Mouse (Mus musculus): ENCODE data around the gene Tdrkh. TPM values are rescaled to one million over a fixed set of nuclear protein-coding genes. Genes with fewer than 3 reads are reported as not detected.
A peak's percentile ranks its signal among the peaks of the same experiment; 100 is the strongest.

Gene Tdrkh
- polyA plus RNA-seq, 1 experiment: 12.3 TPM

DNA sequence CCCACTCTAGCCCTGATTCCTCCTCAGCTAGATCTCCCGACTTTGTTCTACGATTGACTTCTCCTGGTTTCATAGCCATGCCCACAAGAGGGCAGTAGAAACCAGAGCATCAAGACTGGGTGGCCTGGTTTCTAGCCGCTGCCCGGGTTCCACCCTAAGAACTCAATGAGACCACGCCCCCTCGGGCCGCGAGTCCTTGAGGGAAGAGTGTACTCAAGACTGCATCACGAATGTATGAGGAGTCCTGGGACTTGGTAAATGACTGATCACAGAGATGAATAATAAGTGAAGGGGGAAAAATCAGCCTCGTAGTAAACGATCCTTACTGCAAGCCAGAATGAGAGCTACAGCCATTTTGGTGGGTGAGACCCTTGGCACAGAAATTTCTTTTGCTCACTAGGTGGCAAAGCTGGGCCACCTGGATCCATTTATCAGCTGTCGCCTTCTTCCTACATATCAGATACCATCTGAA lies 43.5 kb downstream of the Tdrkh start:
- no peak overlapping the region for H3K9ac ChIP-seq (ENCODE audit: low read depth, poor library complexity, severe bottlenecking)
- no peaks in the 10 kb centered on the region for H3K4me1 ChIP-seq (ENCODE audit: control insufficient read depth, insufficient read depth, low read length)

DNA sequence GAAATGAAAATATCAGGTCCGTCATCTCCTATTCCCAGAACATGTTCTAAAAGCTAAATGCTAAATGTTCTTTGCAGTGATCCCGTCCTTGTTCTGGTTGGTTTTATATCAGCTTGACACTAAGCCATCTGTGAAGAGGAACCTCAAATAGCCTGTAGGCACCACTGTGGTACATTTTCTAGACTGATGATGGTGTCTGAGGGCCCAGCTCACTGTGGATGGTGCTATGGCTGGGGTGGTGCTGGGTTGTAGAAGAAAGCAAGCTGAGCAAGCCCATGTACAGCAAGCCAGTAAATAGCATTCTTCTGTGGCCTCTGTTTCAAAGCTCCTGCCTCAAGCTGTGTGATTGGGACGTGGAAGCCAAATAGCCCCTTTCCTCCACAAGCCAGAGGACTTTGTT lies 44.0 kb downstream of the Tdrkh start:
- Histone ChIP-seq H3K9ac (ENCODE audit: low read depth, poor library complexity, severe bottlenecking) (no peak overlapping the region), H3K4me3 (ENCODE audit: low read depth, low read length) (no peak overlapping the region)
- TF ChIP-seq EP300 (IDR thresholded peaks at IDR 0.05; ENCODE audit: insufficient read depth, low read depth, low read length) (no peak), POLR2A (IDR thresholded peaks at IDR 0.05; ENCODE audit: insufficient read depth, low read length) (no peak), CTCF (IDR thresholded peaks at IDR 0.05; ENCODE audit: low read depth, low read length) (no peak)

More for the DNA sequence above, 43.5 kb downstream of the Tdrkh start:
- Histone ChIP-seq H3K9me3 (replicated peaks; ENCODE audit: control insufficient read depth, insufficient read depth, low read length, poor library complexity, severe bottlenecking) (no peaks in the 10 kb centered on the region; the same call in 1 of the 2 replicates), H3K27me3 (ENCODE audit: control insufficient read depth, insufficient read depth, low read length, poor library complexity, severe bottlenecking) (no peaks in the 10 kb centered on the region), H3K4me3 (ENCODE audit: low read depth, low read length) (no peak overlapping the region; the same call in 1 of the 2 replicates), H3K27ac (ENCODE audit: insufficient read depth, low read length) (no peak overlapping the region), H3K36me3 (ENCODE audit: control insufficient read depth, insufficient read depth, low read length, poor library complexity, severe bottlenecking) (no peaks in the 10 kb centered on the region)
- TF ChIP-seq EP300 (IDR thresholded peaks at IDR 0.05; ENCODE audit: insufficient read depth, low read depth, low read length): no peak
- no peak for TF ChIP-seq POLR2A (IDR thresholded peaks at IDR 0.05; ENCODE audit: insufficient read depth, low read length)
- peak; percentile 67 for TF ChIP-seq CTCF (IDR thresholded peaks at IDR 0.05; ENCODE audit: low read depth, low read length)

DNA sequence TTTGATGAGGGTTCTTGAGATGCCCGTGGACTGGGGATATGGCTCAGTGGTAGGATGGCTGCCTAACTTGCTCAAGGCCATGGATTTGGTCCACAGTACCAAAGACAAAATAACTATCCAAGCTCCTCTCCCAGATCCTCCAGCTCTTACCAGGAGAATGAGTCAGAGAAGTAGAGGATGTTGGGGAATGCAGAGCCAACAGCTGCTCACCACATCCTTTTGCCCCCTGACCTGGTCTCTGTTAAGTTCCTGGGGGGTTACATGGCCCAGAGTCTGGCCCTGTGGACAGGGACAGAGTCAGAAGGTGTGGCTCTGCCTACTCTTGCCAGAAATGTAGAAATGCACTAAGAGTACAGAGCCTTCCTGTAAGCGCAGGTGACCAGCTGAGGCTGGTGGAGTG lies 46.8 kb downstream of the Tdrkh start:
- TF ChIP-seq POLR2A (IDR thresholded peaks at IDR 0.05; ENCODE audit: insufficient read depth, low read length) (no peak), CTCF (IDR thresholded peaks at IDR 0.05; ENCODE audit: low read depth, low read length) (no peak), EP300 (IDR thresholded peaks at IDR 0.05; ENCODE audit: insufficient read depth, low read depth, low read length) (no peak)
- no peak overlapping the region for H3K4me3 ChIP-seq (ENCODE audit: low read depth, low read length)
- no peaks in the 10 kb centered on the region; the same call in 1 of the 2 replicates for H3K9me3 ChIP-seq (replicated peaks; ENCODE audit: control insufficient read depth, insufficient read depth, low read length, poor library complexity, severe bottlenecking)
- H3K36me3 ChIP-seq (ENCODE audit: control insufficient read depth, insufficient read depth, low read length, poor library complexity, severe bottlenecking): no peaks in the 10 kb centered on the region
- no peak overlapping the region for H3K27ac ChIP-seq (ENCODE audit: insufficient read depth, low read length)
- no peak overlapping the region for H3K9ac ChIP-seq (ENCODE audit: low read depth, poor library complexity, severe bottlenecking)
- H3K27me3 ChIP-seq (ENCODE audit: control insufficient read depth, insufficient read depth, low read length, poor library complexity, severe bottlenecking): no peaks in the 10 kb centered on the region
- H3K4me1 ChIP-seq (ENCODE audit: control insufficient read depth, insufficient read depth, low read length): no peaks in the 10 kb centered on the region

More for the DNA sequence above, 44.0 kb downstream of the Tdrkh start:
- Histone ChIP-seq H3K36me3 (ENCODE audit: control insufficient read depth, insufficient read depth, low read length, poor library complexity, severe bottlenecking) (no peaks in the 10 kb centered on the region), H3K27ac (ENCODE audit: insufficient read depth, low read length) (no peak overlapping the region), H3K27me3 (ENCODE audit: control insufficient read depth, insufficient read depth, low read length, poor library complexity, severe bottlenecking) (no peaks in the 10 kb centered on the region), H3K4me1 (ENCODE audit: control insufficient read depth, insufficient read depth, low read length) (no peaks in the 10 kb centered on the region), H3K9me3 (replicated peaks; ENCODE audit: control insufficient read depth, insufficient read depth, low read length, poor library complexity, severe bottlenecking) (no peaks in the 10 kb centered on the region; the same call in 1 of the 2 replicates)

DNA sequence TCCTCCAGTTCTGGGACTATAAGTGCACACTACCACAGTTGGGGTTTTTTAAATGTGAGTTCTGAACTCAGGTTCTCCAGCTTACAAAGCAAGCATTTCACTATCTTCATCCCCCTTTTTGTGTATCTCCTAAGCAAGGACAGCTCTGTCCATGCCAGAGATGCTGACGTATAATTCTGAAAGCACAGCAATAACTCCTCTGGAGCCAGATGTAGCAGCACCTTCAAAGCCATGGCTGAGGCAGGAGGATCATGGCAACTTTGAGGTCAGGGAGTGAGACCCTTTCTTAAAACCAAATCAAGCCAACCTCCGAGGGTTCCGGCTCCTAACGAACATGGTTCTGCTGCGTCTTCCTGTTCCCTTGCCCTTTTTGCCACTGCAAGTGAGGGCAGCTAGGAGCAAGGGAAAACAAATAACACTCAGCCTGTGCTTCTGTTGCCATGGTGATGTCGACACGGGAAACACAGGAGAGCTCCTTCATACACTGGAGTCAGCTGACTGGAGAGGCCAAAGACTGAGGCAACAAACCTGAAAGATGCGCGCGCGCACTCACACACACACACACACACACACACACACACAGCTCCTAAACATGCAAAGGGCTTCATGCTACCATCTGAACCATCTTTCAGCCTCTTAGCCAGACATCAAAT lies 51.0 kb downstream of the Tdrkh start:
- Histone ChIP-seq H3K4me3 (ENCODE audit: low read depth, low read length) (no peak overlapping the region), H3K4me1 (ENCODE audit: control insufficient read depth, insufficient read depth, low read length) (no peaks in the 10 kb centered on the region), H3K9me3 (replicated peaks; ENCODE audit: control insufficient read depth, insufficient read depth, low read length, poor library complexity, severe bottlenecking) (no peaks in the 10 kb centered on the region), H3K36me3 (ENCODE audit: control insufficient read depth, insufficient read depth, low read length, poor library complexity, severe bottlenecking) (no peaks in the 10 kb centered on the region), H3K27ac (ENCODE audit: insufficient read depth, low read length) (no peak overlapping the region), H3K9ac (ENCODE audit: low read depth, poor library complexity, severe bottlenecking) (no peak overlapping the region), H3K27me3 (ENCODE audit: control insufficient read depth, insufficient read depth, low read length, poor library complexity, severe bottlenecking) (no peaks in the 10 kb centered on the region)
- TF ChIP-seq POLR2A (IDR thresholded peaks at IDR 0.05; ENCODE audit: insufficient read depth, low read length) (no peak), EP300 (IDR thresholded peaks at IDR 0.05; ENCODE audit: insufficient read depth, low read depth, low read length) (no peak), CTCF (IDR thresholded peaks at IDR 0.05; ENCODE audit: low read depth, low read length) (no peak)

DNA sequence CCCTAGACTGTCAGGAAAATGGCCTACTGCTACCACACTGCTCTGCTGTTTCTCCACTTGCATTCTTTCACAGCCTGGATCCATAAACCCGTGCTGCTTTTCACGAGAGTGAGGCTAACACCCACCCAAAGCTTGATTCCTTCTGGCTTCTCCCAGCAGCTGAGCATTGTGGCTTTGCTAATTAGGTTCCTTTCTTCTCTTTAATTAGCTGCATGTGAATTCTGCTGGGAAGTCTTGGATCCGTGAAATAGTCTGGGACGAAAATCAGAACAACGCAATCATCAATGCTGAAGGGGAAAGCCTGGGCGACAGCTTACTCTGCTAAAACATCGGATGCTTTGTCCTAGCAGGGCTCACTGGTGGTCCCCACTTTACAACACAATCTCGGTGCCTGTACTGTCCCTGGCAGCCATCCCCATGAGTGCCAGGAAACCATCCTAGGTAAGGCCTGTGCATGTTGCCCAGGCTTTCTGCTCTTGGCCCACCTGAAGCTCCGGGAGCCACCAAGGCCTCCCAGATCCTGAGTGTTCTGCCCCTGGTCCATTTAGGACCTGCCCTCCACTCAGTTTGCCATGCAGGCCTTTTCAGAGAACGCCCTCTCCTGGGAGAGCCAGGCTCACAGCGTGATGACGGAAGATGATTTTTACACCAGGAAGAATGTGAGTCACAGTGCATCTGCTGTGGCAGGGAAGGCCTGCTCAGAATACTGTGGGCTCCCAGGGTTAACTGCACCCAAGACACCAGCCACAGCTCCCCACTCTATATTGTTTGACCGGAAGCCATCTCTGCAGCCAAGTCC lies 52.8 kb downstream of the Tdrkh start:
- H3K4me3 ChIP-seq (ENCODE audit: low read depth, low read length): no peak overlapping the region
- H3K36me3 ChIP-seq (ENCODE audit: control insufficient read depth, insufficient read depth, low read length, poor library complexity, severe bottlenecking): no peaks in the 10 kb centered on the region
- no peaks in the 10 kb centered on the region for H3K27me3 ChIP-seq (ENCODE audit: control insufficient read depth, insufficient read depth, low read length, poor library complexity, severe bottlenecking)
- TF ChIP-seq CTCF (IDR thresholded peaks at IDR 0.05; ENCODE audit: low read depth, low read length) (no peak), POLR2A (IDR thresholded peaks at IDR 0.05; ENCODE audit: insufficient read depth, low read length) (no peak), EP300 (IDR thresholded peaks at IDR 0.05; ENCODE audit: insufficient read depth, low read depth, low read length) (no peak)
- H3K9me3 ChIP-seq (replicated peaks; ENCODE audit: control insufficient read depth, insufficient read depth, low read length, poor library complexity, severe bottlenecking): no peaks in the 10 kb centered on the region
- no peaks in the 10 kb centered on the region for H3K4me1 ChIP-seq (ENCODE audit: control insufficient read depth, insufficient read depth, low read length)
- no peak overlapping the region for H3K27ac ChIP-seq (ENCODE audit: insufficient read depth, low read length)
- no peak overlapping the region for H3K9ac ChIP-seq (ENCODE audit: low read depth, poor library complexity, severe bottlenecking)

DNA sequence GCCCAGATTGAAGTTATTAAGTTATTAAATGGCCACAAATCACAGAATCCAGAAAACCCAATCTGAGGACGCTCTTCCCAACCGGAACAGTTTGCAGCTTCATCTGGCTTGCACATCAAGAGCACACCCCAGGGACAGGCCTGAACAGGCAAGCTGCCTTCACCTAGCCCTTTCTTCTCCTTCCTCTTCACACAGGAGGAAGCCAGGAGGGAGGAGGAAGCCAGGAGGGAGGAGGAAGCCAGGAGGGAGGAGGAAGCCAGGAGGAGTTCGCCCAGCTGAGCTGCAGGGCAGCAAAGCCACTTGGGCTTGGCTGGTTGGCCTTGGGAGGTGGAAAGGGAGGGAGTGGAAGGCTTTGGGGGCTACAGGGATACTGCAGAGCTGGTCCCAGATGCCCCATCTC lies 55.9 kb downstream of the Tdrkh start:
- Histone ChIP-seq H3K9me3 (replicated peaks; ENCODE audit: control insufficient read depth, insufficient read depth, low read length, poor library complexity, severe bottlenecking) (no peaks in the 10 kb centered on the region), H3K9ac (ENCODE audit: low read depth, poor library complexity, severe bottlenecking) (no peak overlapping the region), H3K36me3 (ENCODE audit: control insufficient read depth, insufficient read depth, low read length, poor library complexity, severe bottlenecking) (no peaks in the 10 kb centered on the region), H3K4me3 (ENCODE audit: low read depth, low read length) (no peak overlapping the region), H3K27ac (ENCODE audit: insufficient read depth, low read length) (no peak overlapping the region), H3K27me3 (ENCODE audit: control insufficient read depth, insufficient read depth, low read length, poor library complexity, severe bottlenecking) (no peaks in the 10 kb centered on the region), H3K4me1 (ENCODE audit: control insufficient read depth, insufficient read depth, low read length) (no peaks in the 10 kb centered on the region)
- no peak for TF ChIP-seq CTCF (IDR thresholded peaks at IDR 0.05; ENCODE audit: low read depth, low read length)
- TF ChIP-seq EP300 (IDR thresholded peaks at IDR 0.05; ENCODE audit: insufficient read depth, low read depth, low read length): no peak
- TF ChIP-seq POLR2A (IDR thresholded peaks at IDR 0.05; ENCODE audit: insufficient read depth, low read length): no peak
